Mouse (Mus musculus): ENCODE data around the gene Rgs12. TPM values are rescaled to one million over a fixed set of nuclear protein-coding genes. Genes with fewer than 3 reads are reported as not detected.

Gene Rgs12
- total RNA-seq, 2 experiments from 2014 or later, result 51.1 to 55.7 TPM

DNA sequence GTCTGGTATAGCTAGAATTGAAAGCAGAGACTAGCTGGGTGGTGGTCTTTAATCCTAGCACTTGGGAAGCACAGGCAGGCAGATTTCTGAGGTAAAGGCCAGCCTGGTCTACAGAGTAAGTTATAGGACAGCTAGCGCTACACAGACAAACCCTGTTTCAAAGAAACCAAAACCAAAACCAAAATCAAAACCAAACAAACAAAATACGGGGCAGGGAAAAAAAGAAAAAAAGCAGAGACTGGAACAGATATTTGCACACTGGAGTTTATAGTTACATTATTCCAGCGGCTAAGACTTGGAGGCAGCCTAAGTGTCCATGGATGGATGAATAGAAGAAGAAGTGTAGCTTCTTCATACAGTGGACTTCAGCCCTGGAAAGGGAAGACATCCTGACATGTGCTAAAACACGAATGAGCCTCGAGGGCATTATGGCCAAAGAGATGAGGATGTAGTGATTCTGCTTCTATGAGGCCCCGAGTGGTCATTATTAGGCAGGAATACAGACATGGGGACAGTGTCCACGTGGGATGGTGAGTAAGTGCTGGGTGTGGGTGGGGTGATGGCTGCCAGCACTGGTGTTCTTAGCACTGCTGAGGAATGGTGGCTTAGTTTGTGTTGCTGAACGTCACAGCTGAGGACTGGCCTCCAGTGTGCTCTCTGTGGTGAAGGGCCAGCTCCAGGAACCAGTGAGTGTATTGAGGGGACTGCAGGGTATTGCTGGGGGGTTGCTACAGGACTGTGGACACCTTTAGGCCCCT is 24.5 kb downstream of the Rgs12 start:
- intact Hi-C loops (cut with DNase I), result no loop called here
- DNase-seq (ENCODE audit: low spot score in 2 of 2), result no peak

DNA sequence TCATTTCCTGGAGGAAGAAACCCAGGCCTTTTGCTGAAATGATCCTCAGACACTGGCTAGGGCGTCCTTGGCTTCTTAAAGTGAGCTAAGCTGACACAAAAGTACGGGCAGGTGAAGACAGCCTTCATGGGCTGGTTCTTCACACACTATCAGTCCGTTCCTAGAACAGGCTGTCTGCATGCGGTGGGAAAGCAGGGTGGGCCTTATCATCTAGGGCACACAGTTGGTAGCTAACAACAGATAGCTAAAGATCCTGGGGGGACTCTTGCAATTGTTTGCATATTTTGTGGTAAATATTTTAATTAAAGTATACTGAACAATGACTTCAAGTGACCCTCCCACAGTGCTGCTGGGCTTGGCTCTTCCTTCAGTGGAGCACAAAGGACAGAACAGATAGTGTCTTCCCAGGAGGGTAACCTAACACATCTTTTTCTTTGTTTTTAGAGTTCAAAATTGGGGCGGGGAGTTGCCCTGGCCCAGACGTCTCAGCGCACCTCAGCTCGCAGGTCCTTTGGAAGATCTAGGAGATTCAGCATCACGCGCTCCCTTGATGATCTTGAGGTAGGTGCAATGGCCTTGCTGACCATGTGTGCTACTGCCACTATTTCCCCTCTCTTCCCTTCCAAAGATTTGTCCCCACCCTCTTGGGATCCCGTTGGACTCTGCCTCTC is 25.7 kb downstream of the Rgs12 start:
- intact Hi-C loops (cut with DNase I), result no loop called here
- no peak for DNase-seq (ENCODE audit: low spot score in 2 of 2)

GRCm38 (mm10) chr5:34976540-34977292 is 27.5 kb downstream of the Rgs12 start:
- DNase-seq (ENCODE audit: low spot score in 2 of 2), result no peak
- intact Hi-C loops (cut with DNase I), result no loop called here

GRCm38 (mm10) chr5:34980099-34980498 is 30.9 kb downstream of the Rgs12 start:
- no peak for DNase-seq (ENCODE audit: low spot score in 2 of 2)
- intact Hi-C loops (cut with DNase I), result no loop called here

GRCm38 (mm10) chr5:34981734-34982133 is 32.5 kb downstream of the Rgs12 start:
- intact Hi-C loops (cut with DNase I), result no loop called here
- DNase-seq (ENCODE audit: low spot score in 2 of 2), result no peak

GRCm38 (mm10) chr5:34984933-34985332 is 35.7 kb downstream of the Rgs12 start:
- intact Hi-C loops (cut with DNase I), result loop anchor here (5.0 kb wide), 1 partner anchor 57 kb away; the partner anchor contains the start of gene Hgfac

GRCm38 (mm10) chr5:34985867-34986266 is 36.6 kb downstream of the Rgs12 start:
- DNase-seq (ENCODE audit: low spot score in 2 of 2), result peak; percentile 63 to 82
- intact Hi-C loops (cut with DNase I), result loop anchor here (1.0 to 5.0 kb wide), 2 partner anchors 39 to 56 kb away; partner anchors contain the start of gene Hgfac

More at GRCm38 (mm10) chr5:34984933-34985332, 35.7 kb downstream of the Rgs12 start:
- no peak for DNase-seq (ENCODE audit: low spot score in 2 of 2)

DNA sequence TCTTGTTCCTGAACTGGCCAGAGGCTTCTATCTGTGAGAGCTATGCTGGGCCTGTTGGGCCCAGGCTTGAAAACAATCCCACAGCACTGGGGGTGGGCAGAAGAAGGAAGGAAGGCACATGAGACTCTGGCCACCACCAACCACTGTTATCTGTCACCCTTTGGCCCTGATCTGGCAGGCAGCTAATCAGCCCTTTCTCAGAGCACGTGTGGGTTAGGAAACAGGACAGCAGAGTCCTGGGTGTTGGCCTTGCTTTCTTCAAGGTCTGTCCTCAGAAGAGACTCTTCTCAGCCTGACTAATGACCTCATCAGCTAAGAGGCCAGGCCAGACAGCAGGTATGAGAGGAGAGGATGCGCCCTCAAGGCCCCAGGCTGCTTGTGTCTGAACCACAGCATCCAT is 38.2 kb downstream of the Rgs12 start:
- intact Hi-C loops (cut with DNase I), result loop anchor here (5.0 kb wide), 1 partner anchor 55 kb away; the partner anchor contains the start of gene Hgfac
- no peak for DNase-seq (ENCODE audit: low spot score in 2 of 2)

- no peak for DNase-seq (ENCODE audit: low spot score in 2 of 2)
- intact Hi-C loops (cut with DNase I), result loop anchor here (5.0 kb wide), 1 partner anchor 54 kb away; the partner anchor contains the start of gene Hgfac
Observed at GRCm38 (mm10) chr5:34988690-34989089, 39.4 kb downstream of the Rgs12 start.

DNA sequence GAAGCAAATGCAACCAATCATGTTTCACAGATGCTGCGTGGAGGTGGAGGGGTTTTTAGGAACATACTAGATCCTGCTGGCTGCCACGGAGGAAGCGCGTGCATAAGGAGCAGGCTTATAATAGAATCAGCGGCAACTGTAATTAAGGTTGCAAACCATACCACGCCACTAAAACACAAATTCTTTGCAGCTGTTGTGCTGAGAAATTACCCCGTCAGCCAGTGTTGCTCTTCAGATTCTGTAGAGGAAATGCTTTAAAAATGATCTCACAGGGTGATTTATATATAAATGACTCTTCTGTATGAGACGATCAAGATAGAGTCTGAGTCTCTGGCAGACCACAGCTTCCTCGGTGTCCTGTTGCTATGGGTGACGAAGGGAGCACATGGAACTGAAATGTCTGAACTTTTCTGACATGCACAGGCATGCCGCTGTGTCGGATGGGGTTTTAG is 40.1 kb downstream of the Rgs12 start:
- peak; percentile 63 to 66 for DNase-seq (ENCODE audit: low spot score in 2 of 2)
- intact Hi-C loops (cut with DNase I), result loop anchor here (5.0 kb wide), 1 partner anchor 53 kb away; the partner anchor contains the start of gene Hgfac

DNA sequence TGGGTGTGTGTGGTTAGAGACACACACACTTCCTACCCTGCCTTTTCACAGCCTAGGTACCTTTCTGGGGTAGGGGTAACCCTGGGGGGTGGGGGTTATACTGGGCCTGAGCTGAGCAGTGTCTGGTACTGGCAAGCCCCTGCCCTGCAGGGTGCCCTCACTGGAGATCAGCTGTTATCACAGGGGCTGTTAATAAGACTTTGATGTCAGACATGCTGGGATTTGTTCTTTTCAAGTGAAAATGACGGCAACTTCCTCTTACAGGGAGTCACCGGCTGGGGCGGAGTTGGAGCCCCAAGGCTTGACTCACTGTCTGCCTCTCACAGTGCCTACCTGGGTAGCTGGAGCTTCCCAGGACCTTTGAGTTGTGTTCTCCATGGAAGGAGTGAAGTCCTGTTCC is 49.5 kb downstream of the Rgs12 start:
- DNase-seq (ENCODE audit: low spot score in 2 of 2), result no peak
- intact Hi-C loops (cut with DNase I), result no loop called here

GRCm38 (mm10) chr5:34999281-34999680 is 50.0 kb downstream of the Rgs12 start:
- intact Hi-C loops (cut with DNase I), result no loop called here
- DNase-seq (ENCODE audit: low spot score in 2 of 2), result no peak

DNA sequence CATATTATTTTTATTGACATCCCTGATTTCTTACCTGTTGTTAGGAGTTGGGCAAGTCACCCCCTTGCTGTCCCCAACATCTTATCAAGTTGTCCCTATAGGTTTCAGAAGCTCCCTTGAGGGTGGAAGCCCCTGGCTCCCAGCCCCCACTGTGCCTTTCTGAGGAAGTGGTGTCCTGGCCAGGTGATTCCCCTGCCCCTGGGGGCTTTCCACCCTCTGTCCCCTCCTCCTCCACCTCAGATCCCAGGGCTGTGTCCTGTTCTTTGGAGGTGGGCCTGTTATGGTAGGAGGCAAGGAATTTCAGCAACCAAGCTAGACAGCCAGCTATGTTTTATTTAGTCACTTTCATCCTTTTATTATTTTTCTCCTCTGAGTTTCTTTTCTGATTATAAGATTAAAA is 51.1 kb downstream of the Rgs12 start:
- intact Hi-C loops (cut with DNase I), result no loop called here
- no peak for DNase-seq (ENCODE audit: low spot score in 2 of 2)

- DNase-seq (ENCODE audit: low spot score in 2 of 2), result no peak
- intact Hi-C loops (cut with DNase I), result no loop called here
Observed at GRCm38 (mm10) chr5:35001144-35001543, 51.9 kb downstream of the Rgs12 start.

GRCm38 (mm10) chr5:35003611-35004162 is 54.4 kb downstream of the Rgs12 start:
- intact Hi-C loops (cut with DNase I), result no loop called here
- no peak for DNase-seq (ENCODE audit: low spot score in 2 of 2)

DNA sequence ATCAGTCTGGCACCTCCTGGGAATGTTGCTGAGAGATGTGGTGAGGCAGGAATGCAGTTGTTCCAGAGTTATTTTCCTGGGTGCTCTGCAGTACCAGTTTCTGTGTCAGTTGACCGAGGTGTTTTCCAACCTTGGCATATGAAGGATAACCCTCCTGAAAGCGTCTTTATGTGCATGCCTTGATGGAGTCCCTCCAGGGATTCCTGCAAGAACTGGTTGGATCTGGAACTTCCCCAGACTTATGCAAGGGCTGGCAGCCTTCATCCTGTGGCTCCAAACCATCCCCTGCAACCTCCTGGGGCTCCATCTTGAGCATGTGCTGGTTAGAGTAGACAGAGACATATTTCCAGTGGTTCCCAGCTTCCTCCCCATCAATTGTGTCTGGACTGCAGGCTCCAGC is 55.5 kb downstream of the Rgs12 start:
- intact Hi-C loops (cut with DNase I), result no loop called here
- no peak for DNase-seq (ENCODE audit: low spot score in 2 of 2)

DNA sequence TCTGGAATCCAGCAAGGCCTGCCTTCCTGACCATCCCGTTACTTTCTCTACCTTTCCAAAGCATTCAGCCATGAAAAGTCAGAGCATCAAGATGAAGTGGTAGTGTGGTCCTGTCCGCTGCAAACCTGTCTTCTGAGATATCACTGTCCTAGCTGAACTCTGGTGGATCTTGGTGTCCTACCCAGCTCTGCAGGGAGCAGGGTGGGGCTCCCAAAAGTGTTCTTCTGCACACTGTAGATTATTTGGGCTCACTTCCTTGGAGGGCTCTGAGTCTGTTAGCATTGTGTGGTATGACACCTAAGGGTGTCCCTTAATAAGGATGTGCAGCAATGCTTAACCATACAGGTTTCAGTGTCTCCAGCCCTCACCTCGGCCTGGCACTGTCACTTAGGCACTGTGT is 56.4 kb downstream of the Rgs12 start:
- intact Hi-C loops (cut with DNase I), result no loop called here
- DNase-seq (ENCODE audit: low spot score in 2 of 2), result no peak

GRCm38 (mm10) chr5:35006599-35006998 is 57.4 kb downstream of the Rgs12 start:
- intact Hi-C loops (cut with DNase I), result no loop called here
- no peak for DNase-seq (ENCODE audit: low spot score in 2 of 2)

DNA sequence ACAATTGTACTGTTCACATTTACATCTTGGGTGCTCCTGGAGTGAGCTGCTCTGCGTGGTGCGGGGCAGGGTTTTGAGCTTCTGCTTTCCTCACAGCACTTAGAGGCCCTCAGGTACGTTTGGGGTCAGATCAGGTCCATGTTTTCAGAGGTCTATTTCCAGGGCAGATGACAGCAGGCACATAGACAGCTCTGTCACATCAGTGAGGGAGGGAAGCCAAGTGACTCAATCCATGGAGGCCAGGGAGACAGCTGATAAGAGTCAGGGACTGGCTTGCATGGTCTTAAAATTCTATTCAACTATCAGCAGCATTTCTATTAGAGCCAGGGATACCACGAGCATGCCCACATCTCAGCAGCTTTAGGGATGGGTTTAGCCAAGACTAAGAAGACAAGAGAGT is 59.9 kb downstream of the Rgs12 start:
- no peak for DNase-seq (ENCODE audit: low spot score in 2 of 2)
- intact Hi-C loops (cut with DNase I), result no loop called here

DNA sequence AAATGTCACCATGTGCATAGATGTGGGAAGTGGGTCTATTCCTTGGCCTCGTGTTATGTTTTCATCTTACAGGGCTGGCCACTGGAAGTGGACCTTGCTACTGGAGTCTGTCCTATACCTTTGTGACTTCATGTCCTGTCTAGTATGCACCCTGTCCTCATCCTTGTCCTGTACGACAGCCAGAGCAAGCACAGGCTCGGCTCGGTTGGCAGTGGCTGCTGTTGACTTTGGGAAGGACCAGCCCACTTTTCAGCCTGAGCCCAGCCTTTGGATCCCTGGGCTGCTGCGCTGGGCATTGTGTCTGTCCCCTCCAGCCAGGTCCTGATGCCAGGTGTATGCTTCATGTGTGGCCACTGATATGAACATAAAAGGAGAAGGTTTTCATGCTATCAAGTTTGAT is 61.4 kb downstream of the Rgs12 start:
- no peak for DNase-seq (ENCODE audit: low spot score in 2 of 2)

More for the DNA sequence above, 61.4 kb downstream of the Rgs12 start:
- intact Hi-C loops (cut with DNase I), result no loop called here

Data from left cerebral cortex, postnatal 36 days (tissue).